Mouse (Mus musculus): Measurements from ENCODE around the gene Cage1. TPM values are rescaled to one million over a fixed set of nuclear protein-coding genes. Genes with fewer than 3 reads are reported as not detected.
A peak's percentile ranks its signal among the peaks of the same experiment; 100 is the strongest.

Gene Cage1
- total and polyA plus RNA-seq, 2 experiments, result 0.06 to 0.55 TPM

DNA sequence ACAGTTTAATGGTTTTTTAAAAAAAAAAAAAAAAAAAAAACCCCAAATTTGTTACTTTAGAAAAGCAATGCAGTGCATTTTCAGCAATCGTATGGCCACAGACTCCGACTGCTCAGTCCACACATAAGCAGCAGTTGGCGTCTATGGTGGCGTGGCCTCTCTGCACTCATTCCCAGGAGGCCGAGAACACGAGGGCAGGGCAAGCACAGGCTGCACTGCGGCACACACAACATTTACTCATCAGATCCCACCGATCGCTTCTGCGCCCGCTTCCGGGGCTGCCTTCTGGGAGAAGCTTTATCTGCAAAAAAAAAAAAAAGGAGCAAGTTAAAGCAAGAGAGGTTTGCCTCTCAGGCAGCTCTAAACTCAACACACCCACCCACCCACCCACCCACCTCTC is 57.4 kb downstream of the Cage1 start:
- H3K4me3 ChIP-seq (ENCODE audit: insufficient read depth, low read depth, low read length), result no peak overlapping the region
- H3K27me3 ChIP-seq (ENCODE audit: control insufficient read depth, insufficient read depth, low read length), result no peaks in the 10 kb centered on the region
- no peak overlapping the region for H3K27ac ChIP-seq (replicated peaks; ENCODE audit: insufficient read depth, low read depth, low read length)
- H3K36me3 ChIP-seq (ENCODE audit: control insufficient read depth, insufficient read depth, low read length), result peaks cover 63% of the 10 kb centered on the region
- TF ChIP-seq POLR2A (IDR thresholded peaks at IDR 0.05; ENCODE audit: extremely low read depth, insufficient read depth, low read length) (no peak), CTCF (IDR thresholded peaks at IDR 0.05; ENCODE audit: low read depth, low read length) (no peak)
- no peaks in the 10 kb centered on the region for H3K4me1 ChIP-seq (ENCODE audit: control insufficient read depth, insufficient read depth, low read length)
- no peaks in the 10 kb centered on the region for H3K79me2 ChIP-seq (ENCODE audit: control insufficient read depth, insufficient read depth, low read length)
- no peak overlapping the region for H3K9ac ChIP-seq (ENCODE audit: low read depth, low read length)
- WGBS, result 94% methylated on average over 12 of the region's 12 CpGs
- no peak for DNase-seq (ENCODE audit: extremely low read depth, low read depth, low spot score)

DNA sequence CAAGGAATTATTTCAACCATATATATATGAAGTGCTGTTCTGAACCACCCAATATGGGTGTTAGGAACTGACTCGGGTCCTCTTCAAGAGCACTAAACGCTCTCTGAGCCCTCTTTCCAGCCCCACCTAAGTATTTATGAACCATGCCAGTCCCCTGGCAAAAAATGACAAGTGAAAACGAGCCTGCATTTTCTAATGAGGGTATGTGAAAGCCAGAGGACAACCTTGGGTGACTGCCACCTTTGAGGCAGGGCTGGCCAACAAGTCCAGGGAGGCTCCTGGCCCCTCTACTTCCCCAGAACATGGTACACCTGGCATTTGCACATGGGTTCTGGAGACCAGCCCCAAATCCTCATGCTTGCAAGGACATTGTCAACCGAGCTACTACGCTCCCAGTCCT is 62.1 kb downstream of the Cage1 start:
- Histone ChIP-seq H3K27ac (replicated peaks; ENCODE audit: insufficient read depth, low read depth, low read length) (no peak overlapping the region), H3K79me2 (ENCODE audit: control insufficient read depth, insufficient read depth, low read length) (no peaks in the 10 kb centered on the region), H3K4me3 (ENCODE audit: insufficient read depth, low read depth, low read length) (no peak overlapping the region), H3K9ac (ENCODE audit: low read depth, low read length) (no peak overlapping the region), H3K4me1 (ENCODE audit: control insufficient read depth, insufficient read depth, low read length) (no peaks in the 10 kb centered on the region), H3K36me3 (ENCODE audit: control insufficient read depth, insufficient read depth, low read length) (peaks cover 26% of the 10 kb centered on the region), H3K27me3 (ENCODE audit: control insufficient read depth, insufficient read depth, low read length) (no peaks in the 10 kb centered on the region)
- WGBS, result 78% methylated on average over 5 of the region's 5 CpGs
- no peak for TF ChIP-seq CTCF (IDR thresholded peaks at IDR 0.05; ENCODE audit: low read depth, low read length)
- TF ChIP-seq POLR2A (IDR thresholded peaks at IDR 0.05; ENCODE audit: extremely low read depth, insufficient read depth, low read length), result no peak
- DNase-seq (ENCODE audit: extremely low read depth, low read depth, low spot score), result no peak

DNA sequence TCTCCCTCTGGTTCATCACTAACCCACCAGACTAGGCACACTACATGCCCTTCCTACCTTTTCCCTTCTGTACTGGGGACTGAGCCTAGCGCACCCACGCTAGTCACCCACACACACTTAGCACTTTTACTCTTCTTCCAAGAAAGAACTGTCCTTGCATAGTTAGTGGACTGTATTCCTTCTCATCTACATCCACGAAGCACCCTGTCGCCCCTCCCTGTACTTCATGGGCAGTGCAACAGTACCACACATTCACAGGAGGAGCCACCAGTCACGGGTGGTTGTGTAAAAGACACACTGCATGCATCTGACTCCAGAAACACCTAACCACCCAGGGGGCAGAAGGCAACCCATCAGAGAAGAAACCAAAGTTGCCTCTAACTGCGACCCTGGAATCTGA is 62.8 kb downstream of the Cage1 start:
- no peaks in the 10 kb centered on the region for H3K27me3 ChIP-seq (ENCODE audit: control insufficient read depth, insufficient read depth, low read length)
- TF ChIP-seq CTCF (IDR thresholded peaks at IDR 0.05; ENCODE audit: low read depth, low read length) (no peak), POLR2A (IDR thresholded peaks at IDR 0.05; ENCODE audit: extremely low read depth, insufficient read depth, low read length) (no peak)
- WGBS, result 65% methylated on average over 6 of the region's 6 CpGs
- H3K27ac ChIP-seq (replicated peaks; ENCODE audit: insufficient read depth, low read depth, low read length), result no peak overlapping the region
- no peak for DNase-seq (ENCODE audit: extremely low read depth, low read depth, low spot score)
- H3K9ac ChIP-seq (ENCODE audit: low read depth, low read length), result no peak overlapping the region
- H3K4me3 ChIP-seq (ENCODE audit: insufficient read depth, low read depth, low read length), result no peak overlapping the region
- H3K79me2 ChIP-seq (ENCODE audit: control insufficient read depth, insufficient read depth, low read length), result no peaks in the 10 kb centered on the region
- peaks cover 20% of the 10 kb centered on the region for H3K36me3 ChIP-seq (ENCODE audit: control insufficient read depth, insufficient read depth, low read length)
- H3K4me1 ChIP-seq (ENCODE audit: control insufficient read depth, insufficient read depth, low read length), result no peaks in the 10 kb centered on the region

DNA sequence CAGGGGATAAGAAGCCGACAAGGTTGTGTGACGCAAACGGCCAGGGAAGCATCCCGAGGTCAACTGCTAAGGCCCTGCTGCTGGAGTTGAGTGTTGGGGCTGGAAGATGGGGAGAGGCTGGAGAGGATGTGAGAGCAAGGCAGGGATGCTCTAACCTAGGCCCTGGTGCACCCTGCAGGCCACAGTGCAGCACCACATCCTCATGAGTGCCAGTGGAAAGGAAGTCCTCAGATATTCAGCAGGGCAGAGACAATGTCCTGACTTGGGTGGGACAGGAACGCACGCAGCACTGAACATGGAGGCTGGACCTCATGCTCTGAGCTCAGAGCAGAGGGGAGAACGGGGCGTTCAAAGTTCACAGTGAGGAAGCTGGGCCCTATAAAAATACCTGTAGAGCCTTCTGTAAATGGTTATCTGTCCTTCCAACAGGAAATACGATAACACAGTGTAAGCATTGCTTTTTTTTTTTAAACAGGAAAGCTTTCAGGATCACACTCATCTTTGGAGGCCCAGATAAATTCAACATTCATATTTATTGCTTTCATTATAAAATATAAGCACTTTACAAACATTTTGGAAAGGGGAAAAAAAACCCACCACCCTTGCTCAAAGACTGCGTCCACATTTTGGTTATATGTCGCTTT is 65.9 kb downstream of the Cage1 start:
- H3K27ac ChIP-seq (replicated peaks; ENCODE audit: insufficient read depth, low read depth, low read length), result no peak overlapping the region
- H3K9ac ChIP-seq (ENCODE audit: low read depth, low read length), result no peak overlapping the region
- no peaks in the 10 kb centered on the region for H3K79me2 ChIP-seq (ENCODE audit: control insufficient read depth, insufficient read depth, low read length)
- 65% methylated on average over 11 of the region's 11 CpGs for WGBS
- no peaks in the 10 kb centered on the region for H3K4me1 ChIP-seq (ENCODE audit: control insufficient read depth, insufficient read depth, low read length)
- TF ChIP-seq POLR2A (IDR thresholded peaks at IDR 0.05; ENCODE audit: extremely low read depth, insufficient read depth, low read length) (no peak), CTCF (IDR thresholded peaks at IDR 0.05; ENCODE audit: low read depth, low read length) (peak; percentile 56)
- H3K4me3 ChIP-seq (ENCODE audit: insufficient read depth, low read depth, low read length), result no peak overlapping the region
- DNase-seq (ENCODE audit: extremely low read depth, low read depth, low spot score), result no peak
- peaks cover 2% of the 10 kb centered on the region for H3K36me3 ChIP-seq (ENCODE audit: control insufficient read depth, insufficient read depth, low read length)
- H3K27me3 ChIP-seq (ENCODE audit: control insufficient read depth, insufficient read depth, low read length), result no peaks in the 10 kb centered on the region

GRCm38 (mm10) chr13:37969988-37970387 is 66.9 kb downstream of the Cage1 start:
- WGBS, result 82% methylated on average over 8 of the region's 8 CpGs
- H3K4me3 ChIP-seq (ENCODE audit: insufficient read depth, low read depth, low read length), result no peak overlapping the region
- no peak for DNase-seq (ENCODE audit: extremely low read depth, low read depth, low spot score)
- H3K9ac ChIP-seq (ENCODE audit: low read depth, low read length), result no peak overlapping the region
- no peak overlapping the region for H3K27ac ChIP-seq (replicated peaks; ENCODE audit: insufficient read depth, low read depth, low read length)
- no peaks in the 10 kb centered on the region for H3K36me3 ChIP-seq (ENCODE audit: control insufficient read depth, insufficient read depth, low read length)
- H3K27me3 ChIP-seq (ENCODE audit: control insufficient read depth, insufficient read depth, low read length), result no peaks in the 10 kb centered on the region
- H3K79me2 ChIP-seq (ENCODE audit: control insufficient read depth, insufficient read depth, low read length), result no peaks in the 10 kb centered on the region
- TF ChIP-seq POLR2A (IDR thresholded peaks at IDR 0.05; ENCODE audit: extremely low read depth, insufficient read depth, low read length) (no peak), CTCF (IDR thresholded peaks at IDR 0.05; ENCODE audit: low read depth, low read length) (no peak)
- H3K4me1 ChIP-seq (ENCODE audit: control insufficient read depth, insufficient read depth, low read length), result no peaks in the 10 kb centered on the region

DNA sequence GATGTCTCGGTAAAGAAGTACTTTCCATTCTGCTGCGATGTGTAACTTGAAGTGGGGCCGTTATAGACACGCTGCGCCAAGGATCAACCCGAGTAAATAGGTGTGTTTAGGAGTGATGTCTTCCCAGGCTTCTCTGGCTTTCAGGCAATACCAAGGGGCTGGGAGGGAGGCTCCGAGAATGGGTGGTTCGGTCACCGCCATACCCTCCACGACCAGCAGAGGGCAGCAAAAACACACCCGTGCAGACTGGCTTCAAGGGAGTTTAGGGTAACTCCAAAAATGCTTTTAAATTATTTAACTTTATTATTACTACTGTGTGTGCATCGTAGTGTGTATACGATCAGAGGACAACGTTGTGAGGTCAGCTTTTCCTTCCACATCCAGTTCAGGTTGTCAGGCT is 67.5 kb downstream of the Cage1 start:
- H3K9ac ChIP-seq (ENCODE audit: low read depth, low read length), result no peak overlapping the region
- H3K79me2 ChIP-seq (ENCODE audit: control insufficient read depth, insufficient read depth, low read length), result no peaks in the 10 kb centered on the region
- H3K4me3 ChIP-seq (ENCODE audit: insufficient read depth, low read depth, low read length), result no peak overlapping the region
- DNase-seq (ENCODE audit: extremely low read depth, low read depth, low spot score), result no peak
- H3K36me3 ChIP-seq (ENCODE audit: control insufficient read depth, insufficient read depth, low read length), result no peaks in the 10 kb centered on the region
- no peak overlapping the region for H3K27ac ChIP-seq (replicated peaks; ENCODE audit: insufficient read depth, low read depth, low read length)
- 9% methylated on average over 14 of the region's 14 CpGs for WGBS
- H3K27me3 ChIP-seq (ENCODE audit: control insufficient read depth, insufficient read depth, low read length), result no peaks in the 10 kb centered on the region
- TF ChIP-seq POLR2A (IDR thresholded peaks at IDR 0.05; ENCODE audit: extremely low read depth, insufficient read depth, low read length) (no peak), CTCF (IDR thresholded peaks at IDR 0.05; ENCODE audit: low read depth, low read length) (peak; percentile 95)
- H3K4me1 ChIP-seq (ENCODE audit: control insufficient read depth, insufficient read depth, low read length), result no peaks in the 10 kb centered on the region

Data from liver, adult 2 months (tissue).